1 mouse cellular context compared by ENCODE assay signal in genomic region chr4:123669696-123670095, GRCm38 (mm10).
TF ChIP-seq lines count a peak whose summit lies in the region.

No protein-coding gene starts in this region.

TF ChIP-seq in ES-E14, 5 proteins besides CTCF, POLR2A, EP300 and RAD21:
- TF ChIP-seq MAFK (IDR thresholded peaks at IDR 0.05; ENCODE audit: insufficient read depth, low read depth, low read length) (no peak), ZNF384 (IDR thresholded peaks at IDR 0.05; ENCODE audit: low read depth, low read length) (no peak), ZC3H11A (IDR thresholded peaks at IDR 0.05; ENCODE audit: borderline replicate concordance, low read depth, low read length) (no peak), CHD2 (IDR thresholded peaks at IDR 0.05; ENCODE audit: low read depth, low read length) (no peak), HCFC1 (IDR thresholded peaks at IDR 0.05; ENCODE audit: borderline replicate concordance, insufficient read depth, low read length) (no peak)
TF ChIP-seq in ES-E14: peak in this region for 0.
